Mouse (Mus musculus) inflammation-experienced regulatory T-cells, adult 6 months (primary cell): ENCODE results near the gene Trrap. TPM values are rescaled to one million over a fixed set of nuclear protein-coding genes. Genes with fewer than 3 reads are reported as not detected.
"Not testable (repeated sequence)": the region's sequence is repeated elsewhere in the genome, so short reads cannot be mapped to it uniquely, and the experiment has no call there.

ENCODE experiments used
- ATAC-seq: one replicate; pipeline ENCODE4 v1.8.0; 2017
- polyA plus RNA-seq, 3 experiments: library from polyadenylated mRNA; unstranded; fragments of 100-300 nt; shearing (Covaris generic); gene quantifications; one replicate each; pipeline ENCODE4 v1.2.1; 2017

Trrap gene
- polyA plus RNA-seq, result 10 to 100 TPM; 49.5 to 91.7 (median 64.1) TPM

GRCm38 (mm10) chr5:144767106-144767798 lies at the start of gene Trrap:
Gene Trrap, plus strand, starts transcription at chr5:144767732.
- not testable (repeated sequence) for ATAC-seq

GRCm38 (mm10) chr5:144719781-144720180 lies 47.8 kb upstream of the Trrap start:
- no peak for ATAC-seq

- ATAC-seq, result no peak
Observed at GRCm38 (mm10) chr5:144720281-144720680, 47.3 kb upstream of the Trrap start.

- no peak for ATAC-seq
Observed at GRCm38 (mm10) chr5:144724926-144725325, 42.6 kb upstream of the Trrap start.

GRCm38 (mm10) chr5:144725554-144725953 lies 42.0 kb upstream of the Trrap start:
- ATAC-seq, result no peak

DNA sequence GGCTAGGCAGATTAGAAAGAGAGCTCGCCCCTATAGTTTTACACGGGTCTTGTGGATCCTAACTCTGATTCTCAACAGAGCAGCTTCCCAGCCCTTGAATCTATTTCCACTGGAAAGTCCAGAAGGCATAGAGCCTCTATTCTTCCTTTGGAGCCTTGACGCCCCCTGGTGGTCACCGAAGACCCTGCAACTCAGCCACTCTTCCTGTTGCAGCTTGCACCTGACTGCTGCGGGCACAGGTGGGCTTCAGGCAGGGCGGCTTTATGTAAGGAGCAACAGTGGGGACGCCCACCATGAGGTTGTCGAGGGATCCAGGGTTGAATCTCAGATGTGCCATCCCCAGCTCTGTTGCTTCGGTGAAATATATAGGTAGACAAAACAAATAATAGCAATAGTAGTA lies 40.4 kb upstream of the Trrap start:
- ATAC-seq, result no peak

DNA sequence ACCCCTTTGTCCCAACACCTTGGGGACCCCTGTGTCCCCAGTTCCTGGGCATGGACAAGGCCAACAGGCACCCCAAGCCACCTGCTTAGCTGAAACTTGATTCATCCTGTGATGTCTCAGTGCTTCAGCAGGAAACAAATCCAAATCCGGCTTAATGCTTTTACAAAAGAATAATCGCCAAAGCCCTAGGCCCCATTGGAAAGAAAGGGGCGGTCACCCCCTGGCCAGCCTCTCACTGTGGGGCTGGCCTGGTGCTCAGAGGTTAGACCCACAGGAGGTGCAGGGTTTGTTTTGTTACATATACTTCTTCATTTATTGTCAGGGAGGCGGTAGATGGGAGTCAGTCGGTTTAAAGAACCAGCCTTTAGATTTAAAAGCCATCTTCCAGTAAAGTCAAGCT lies 39.3 kb upstream of the Trrap start:
- ATAC-seq, result no peak

- ATAC-seq, result no peak
Observed at GRCm38 (mm10) chr5:144729216-144729615, 38.3 kb upstream of the Trrap start.

DNA sequence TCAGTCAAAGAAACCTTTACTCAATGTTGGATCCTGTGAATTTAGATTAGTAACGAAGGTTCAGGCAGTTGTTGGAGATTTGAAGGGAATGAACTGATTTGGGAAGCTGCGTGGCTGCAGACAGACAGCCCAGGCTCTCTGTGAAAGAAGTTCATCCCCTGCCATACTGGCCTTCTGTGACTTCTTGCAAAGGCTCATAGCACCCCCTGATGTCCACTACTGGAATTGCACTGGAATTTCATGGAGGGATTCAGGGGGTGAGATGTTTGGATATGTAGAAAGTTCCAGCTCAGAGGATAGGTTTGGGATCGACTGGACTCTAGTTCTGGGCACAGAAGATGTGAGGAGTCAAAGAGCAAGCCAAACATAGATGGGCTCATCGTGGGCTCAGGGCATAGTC lies 33.6 kb upstream of the Trrap start:
- ATAC-seq, result no peak

- ATAC-seq, result no peak
Observed at GRCm38 (mm10) chr5:144734949-144735348, 32.6 kb upstream of the Trrap start.

GRCm38 (mm10) chr5:144737101-144737500 lies 30.4 kb upstream of the Trrap start:
- no peak for ATAC-seq

GRCm38 (mm10) chr5:144752432-144752831 lies 15.1 kb upstream of the Trrap start:
- no peak for ATAC-seq

DNA sequence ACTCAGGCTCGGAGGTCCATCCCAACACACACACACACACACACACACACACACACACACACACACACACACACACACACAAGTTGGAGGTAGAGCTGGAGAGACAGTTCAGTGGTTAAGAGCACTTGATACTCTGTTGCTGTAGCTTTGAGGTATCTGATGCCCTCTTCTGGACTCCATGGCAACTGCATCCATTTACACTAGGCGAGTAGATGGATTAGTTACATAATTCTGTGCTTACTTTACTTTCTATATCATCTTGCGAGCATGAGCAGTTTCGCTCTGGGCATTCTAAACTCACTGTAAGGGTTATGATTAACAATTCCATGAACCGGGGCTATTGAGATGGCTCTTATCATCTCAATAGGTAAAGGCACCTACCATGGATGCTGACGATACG lies 14.5 kb upstream of the Trrap start:
- ATAC-seq, result peak; percentile 76

DNA sequence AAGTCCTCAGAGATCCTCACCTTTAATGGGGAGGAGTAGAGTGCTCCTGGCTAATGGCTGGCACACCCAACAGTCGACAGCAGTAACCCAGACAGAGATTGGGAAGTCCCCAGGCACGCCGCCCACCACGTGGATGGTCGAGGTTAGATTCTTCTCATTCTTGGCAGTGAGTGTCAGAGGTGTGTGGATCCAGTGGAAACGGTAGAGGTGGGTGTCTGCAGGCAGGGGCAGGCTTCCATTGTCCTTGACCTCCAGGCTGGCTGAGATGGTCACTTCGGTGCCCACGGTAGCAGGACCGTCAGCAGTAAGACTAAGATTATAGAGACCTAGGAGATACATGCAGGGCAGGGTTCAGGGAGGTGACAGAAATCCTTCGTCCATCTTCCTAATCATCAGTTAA lies 12.3 kb upstream of the Trrap start:
- no peak for ATAC-seq

GRCm38 (mm10) chr5:144757402-144757801 lies 10.1 kb upstream of the Trrap start:
- ATAC-seq, result no peak

DNA sequence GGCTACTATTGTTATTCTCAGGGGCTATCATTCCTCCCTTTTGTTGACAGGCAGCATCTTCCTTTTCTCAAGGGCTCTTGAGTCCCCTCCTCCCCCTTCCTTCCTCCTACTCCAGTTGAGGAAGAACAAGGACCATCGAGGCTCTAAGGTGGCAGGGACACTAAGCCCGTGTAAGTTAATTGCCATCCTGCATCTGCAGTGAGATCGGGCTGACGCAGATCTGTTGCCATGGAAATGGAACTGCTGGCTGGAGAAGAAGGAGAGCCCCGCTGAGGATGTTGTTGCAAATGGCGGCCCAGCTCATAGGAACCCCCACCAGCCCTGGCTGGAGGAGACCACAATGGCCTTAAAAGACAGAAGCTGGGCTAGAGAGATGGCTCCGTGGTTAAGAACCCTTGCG lies 9.1 kb upstream of the Trrap start:
- no peak for ATAC-seq

- no peak for ATAC-seq
Observed at GRCm38 (mm10) chr5:144761161-144761868, 6.2 kb upstream of the Trrap start, which contains the start of gene Tmem130. Gene Tmem130, minus strand, starts transcription at chr5:144761818.

DNA sequence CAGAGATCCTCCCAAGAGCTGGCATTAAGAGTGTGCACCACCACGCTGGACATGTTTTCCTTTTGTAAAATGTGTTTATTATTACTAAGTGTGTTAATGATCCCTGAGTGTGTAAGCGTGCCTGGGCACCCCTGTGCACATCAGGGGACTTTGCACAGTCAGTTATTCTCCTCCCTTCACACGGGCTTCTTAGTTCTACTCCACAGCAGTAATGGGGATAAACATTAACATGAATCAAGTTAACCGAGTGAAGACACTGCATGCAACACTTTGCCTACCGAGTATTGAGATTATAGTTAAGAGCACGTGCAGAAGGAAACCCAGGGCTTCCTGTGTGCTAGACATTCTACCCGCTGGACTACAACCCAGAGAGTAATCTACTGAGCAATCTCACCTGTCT lies 1.5 kb upstream of the Trrap start:
- no peak for ATAC-seq

- ATAC-seq, result no peak
Observed at GRCm38 (mm10) chr5:144766646-144767045, 886 bp upstream of the Trrap start.

DNA sequence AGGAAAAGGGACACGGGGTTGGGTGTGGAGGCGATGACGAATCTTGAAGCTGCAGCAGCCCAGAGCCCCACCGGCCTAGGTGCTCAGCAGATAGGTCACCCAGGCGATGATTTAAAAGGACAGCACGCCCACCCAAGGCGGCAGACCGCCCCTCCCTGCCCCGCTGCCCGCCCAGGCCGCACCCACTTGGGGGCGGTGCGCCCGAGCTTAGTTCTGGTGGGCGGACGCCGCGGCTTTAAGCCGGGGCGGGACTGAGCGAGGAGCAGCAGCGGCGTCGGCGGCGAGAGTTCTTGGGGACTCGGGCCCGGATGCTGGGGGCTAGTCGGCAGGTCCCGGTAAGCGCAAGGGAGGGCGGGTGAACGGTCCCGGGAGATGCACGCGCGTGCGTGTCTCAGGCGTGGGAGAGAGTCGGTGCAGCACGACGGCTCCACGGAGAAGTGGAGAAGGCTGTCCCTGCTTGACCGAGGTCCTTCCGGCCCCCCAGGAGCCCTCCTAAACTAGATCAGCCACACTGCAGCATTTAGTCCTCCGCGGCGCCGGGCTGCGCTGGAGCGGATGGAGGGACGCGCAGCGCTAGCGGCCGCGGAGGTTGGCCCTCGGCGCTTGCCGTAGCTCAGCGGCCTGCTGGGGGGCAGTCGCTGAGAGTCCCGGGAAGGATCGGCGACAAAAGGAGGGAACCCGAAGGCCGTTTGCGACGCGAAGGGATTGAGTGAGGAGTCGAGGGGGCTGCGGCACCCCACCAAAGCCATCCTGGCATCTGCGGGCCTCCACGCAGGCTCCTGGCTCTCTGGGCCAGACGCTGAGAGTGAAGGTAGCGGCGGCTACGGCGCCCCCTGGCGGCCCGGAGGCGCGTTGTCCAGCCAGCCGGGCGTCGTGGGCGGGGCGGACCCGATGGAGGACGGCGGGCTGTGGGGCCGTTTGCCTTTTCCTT lies 644 bp downstream of the Trrap start:
- ATAC-seq, result peak; percentile 76

GRCm38 (mm10) chr5:144769067-144769482 lies 1.5 kb downstream of the Trrap start:
- ATAC-seq, result no peak

- no peak for ATAC-seq
Observed at GRCm38 (mm10) chr5:144773231-144773630, 5.7 kb downstream of the Trrap start.

- no peak for ATAC-seq
Observed at GRCm38 (mm10) chr5:144780654-144781053, 13.1 kb downstream of the Trrap start.
